Mouse (Mus musculus) right cerebral cortex, postnatal 14 days (tissue): Measurements from ENCODE around the gene Iqsec1.

ENCODE experiments used
- DNase-seq: peaks from one replicate; pipeline ENCODE4 v3.0.0; 2022

The Iqsec1 gene

DNA sequence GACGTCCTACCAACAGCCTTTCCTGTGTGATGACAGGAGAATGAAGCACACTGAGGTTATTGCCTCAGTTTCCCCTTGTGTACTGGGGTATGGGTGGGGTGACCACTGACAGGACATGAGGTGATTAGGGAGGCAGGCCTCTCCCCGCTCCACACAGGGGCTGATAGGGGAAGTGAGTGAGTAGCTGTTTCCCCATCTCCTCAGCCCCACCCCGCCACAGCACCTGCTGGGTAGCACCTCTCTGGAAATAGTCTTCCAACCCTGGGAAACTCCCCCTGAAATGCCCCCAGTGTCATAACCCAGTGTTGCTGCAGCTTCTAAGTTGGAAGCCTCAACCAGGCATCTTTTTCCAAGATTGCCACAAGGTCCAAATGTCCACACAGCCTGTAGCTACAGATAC, 236.9 kb downstream of the Iqsec1 start:
- DNase-seq, result no peak

- no peak for DNase-seq
Measured at GRCm38 (mm10) chr6:90750091-90750490, 238.4 kb downstream of the Iqsec1 start.

- DNase-seq, result no peak
Measured at GRCm38 (mm10) chr6:90749414-90749937, 239.0 kb downstream of the Iqsec1 start.

- no peak for DNase-seq
Measured at GRCm38 (mm10) chr6:90748976-90749375, 239.5 kb downstream of the Iqsec1 start.

DNA sequence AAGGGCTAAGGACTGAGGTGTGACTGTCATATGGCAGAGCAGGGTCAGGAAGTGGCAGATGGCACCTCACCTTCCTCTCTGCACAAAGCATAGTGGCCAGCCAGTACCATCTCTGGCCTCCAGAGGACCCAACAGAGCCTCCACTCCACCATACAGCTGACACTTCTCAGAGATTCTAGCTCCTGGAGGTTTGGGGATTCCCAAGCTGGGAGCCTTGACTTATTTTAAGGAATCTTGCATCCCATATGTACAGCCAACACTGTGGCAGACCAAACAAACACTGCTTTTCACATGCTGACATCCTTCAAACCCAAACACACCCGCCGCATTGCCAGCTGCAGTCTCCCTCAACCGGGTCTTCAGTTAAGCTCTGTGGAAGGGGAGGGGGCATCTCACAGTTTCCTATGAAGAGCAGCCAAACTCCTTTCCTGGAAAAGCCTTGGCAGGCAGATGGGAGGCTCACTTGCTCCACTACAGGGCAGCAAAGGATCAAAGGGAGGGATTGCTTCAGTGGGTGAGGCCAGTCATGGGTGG, 242.1 kb downstream of the Iqsec1 start:
- no peak for DNase-seq

DNA sequence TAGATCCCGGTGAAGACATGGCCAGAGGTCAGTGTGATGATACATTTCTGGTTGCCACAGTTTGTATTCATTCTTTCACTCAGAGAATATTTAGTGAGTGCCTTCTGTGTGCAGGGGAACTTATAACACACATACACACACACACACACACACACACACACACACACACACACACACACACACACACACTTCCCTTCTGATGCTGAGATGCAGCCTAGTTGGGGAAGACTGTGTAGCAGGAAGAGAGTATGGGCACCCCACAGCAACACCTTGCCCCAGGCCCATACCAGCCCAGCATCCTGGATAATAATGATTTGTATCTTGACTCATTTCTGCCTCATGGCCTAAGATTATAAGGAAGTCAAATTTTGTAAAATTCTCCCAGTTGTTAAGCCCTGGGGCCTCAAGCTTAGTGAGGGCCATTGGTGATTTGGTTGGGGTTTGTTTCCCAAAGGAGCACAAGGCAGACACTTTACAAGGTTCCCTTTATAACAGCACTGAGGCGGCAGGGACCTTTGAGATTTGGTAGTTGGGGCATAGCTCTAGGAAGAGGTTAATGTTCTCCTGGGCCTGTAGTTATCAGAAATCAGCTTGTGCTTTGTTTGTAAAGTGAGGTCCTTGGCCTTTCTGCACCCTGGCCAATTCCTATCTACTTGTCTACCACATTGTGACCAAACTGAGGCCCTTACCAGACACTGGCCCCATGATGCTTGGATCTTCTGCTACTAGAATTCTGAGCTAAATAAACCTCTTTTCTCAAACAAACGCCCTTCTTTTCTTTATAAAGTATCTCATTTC, 242.9 kb downstream of the Iqsec1 start:
- DNase-seq, result no peak

- DNase-seq, result no peak
Measured at GRCm38 (mm10) chr6:90742453-90742852, 246.0 kb downstream of the Iqsec1 start.

GRCm38 (mm10) chr6:90741717-90742116, 246.8 kb downstream of the Iqsec1 start:
- no peak for DNase-seq

- DNase-seq, result no peak
Measured at GRCm38 (mm10) chr6:90741056-90741420, 247.4 kb downstream of the Iqsec1 start.

DNA sequence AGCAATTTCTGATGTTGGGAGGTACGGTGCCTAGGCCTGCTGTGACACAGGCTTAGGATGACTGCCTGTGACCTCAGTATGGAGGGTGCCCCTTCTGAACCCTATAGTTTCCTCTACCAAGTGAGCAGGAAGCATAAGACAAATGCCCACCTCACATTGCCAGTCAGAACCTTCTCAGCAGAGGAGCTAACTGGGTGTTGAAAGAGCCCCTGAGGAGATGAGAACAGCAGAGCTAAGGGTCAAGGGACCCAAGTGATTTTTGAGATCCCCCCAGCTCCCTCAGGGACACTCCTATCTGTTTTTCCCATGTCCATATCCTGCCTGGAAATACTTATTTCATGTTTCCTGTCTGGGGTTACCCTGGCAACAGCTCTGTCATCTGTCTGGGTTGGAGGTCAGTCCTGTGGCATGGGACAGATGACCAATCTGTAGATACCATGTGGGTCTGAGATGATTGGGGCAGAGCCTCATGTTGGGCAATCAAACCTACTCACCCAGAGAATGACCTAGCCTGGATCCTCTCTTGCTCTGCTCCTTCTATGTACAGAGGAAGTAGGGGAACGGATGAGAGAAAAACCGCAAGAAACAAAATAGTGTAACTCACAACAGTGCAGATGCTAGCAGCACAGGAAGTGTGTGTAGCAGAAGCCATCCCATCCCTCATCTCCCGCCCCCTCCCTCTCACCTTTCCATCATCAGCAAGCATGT, 248.0 kb downstream of the Iqsec1 start:
- DNase-seq, result no peak

GRCm38 (mm10) chr6:90737376-90737775, 251.1 kb downstream of the Iqsec1 start:
- DNase-seq, result peak; percentile 91

DNA sequence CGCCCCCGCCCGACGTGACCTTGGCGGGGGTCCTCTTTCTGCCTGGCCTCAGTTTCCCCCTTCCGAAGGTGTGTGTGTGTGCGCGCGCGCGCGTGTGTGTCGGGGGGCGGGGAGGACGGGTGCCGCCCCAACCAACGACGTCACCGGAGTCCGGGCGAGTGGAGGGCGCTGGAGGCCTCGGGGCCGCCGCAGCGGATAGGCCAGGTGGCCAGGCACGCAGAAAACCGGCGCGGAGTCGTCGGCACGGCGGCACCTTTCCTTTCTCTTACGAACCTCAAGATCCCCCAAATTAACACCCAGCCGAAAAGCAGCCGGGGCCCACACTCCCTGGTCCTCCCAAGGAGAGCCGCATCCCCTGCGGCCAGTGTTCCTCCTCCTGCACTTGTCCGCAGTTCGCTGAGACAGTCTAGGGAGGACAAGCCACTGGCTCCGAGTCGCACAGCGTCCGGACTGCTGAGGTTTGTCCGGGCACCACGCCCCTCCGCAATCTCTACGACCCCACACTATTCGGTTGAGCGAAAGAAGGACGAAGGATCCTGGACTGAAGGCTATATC, 251.7 kb downstream of the Iqsec1 start:
- peak; percentile 49 for DNase-seq

GRCm38 (mm10) chr6:90736074-90736672, 252.3 kb downstream of the Iqsec1 start:
- DNase-seq, result peak; percentile 42

DNA sequence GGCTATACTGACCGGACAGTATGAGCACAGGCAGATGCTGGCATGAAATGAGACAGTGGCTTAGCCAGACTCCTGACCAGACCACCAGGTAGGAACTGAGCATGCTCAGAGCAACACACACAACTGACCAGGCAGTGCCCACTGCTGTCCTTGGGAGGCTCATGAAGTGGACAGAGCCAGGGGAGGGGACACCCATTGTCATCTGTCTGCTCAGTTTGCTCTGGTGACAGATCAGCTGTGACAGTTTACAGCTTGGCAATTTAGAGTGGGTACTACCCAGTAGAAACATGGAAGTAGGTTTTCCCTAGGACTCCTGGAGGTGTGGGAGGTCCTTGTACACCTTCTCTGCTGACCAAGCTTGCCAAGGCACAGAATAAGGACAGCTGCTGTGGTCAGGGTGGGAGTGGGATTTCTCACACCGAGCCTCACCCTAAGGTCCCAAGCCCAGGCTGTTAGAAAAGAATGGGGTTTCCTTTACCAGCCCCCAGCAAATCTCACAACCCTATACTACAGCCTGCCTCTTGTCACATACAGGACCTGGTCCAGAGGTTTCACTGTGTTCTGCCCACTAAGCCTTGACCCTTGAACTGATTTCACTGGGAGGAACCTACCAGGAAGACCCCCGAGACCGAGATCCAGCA, 253.0 kb downstream of the Iqsec1 start:
- no peak for DNase-seq

DNA sequence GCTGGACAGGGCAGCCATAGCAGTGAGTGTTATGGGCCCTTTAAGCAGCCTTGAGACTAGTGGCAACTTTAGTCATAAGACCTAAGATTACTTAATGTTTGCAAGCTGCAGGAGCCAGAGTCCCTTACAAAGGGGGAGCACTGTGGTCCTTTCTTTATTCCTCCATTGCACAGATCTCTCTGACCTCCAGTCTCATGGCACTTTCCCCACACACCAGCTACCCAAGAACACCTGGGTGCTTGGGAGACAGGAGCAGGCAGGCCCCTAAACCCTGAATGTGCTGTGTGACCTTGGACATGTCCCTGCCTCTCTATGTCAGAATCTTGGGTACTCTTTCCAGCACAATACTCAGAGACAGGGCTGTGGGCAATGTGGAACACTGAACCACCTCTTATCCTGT, 253.7 kb downstream of the Iqsec1 start:
- DNase-seq, result no peak

DNA sequence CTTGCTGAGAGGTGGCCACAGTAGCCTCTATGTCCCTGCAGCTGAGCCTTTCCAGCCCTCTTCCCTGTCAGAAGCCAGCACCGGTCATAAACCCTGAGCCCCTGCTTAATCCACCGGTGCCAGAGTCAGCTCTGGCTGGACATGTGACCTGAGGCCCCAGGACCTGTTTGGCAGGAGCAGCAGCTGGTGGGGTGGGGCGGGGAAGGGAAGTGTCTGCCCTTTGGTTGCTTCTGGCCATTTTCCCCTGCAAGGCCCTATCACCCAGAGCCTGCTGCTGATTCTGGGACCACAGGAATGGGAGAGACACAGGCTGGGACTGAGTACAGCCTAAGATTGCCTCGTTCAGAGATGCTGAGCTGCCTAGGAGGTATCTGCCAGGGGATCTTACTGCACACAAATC, 257.2 kb downstream of the Iqsec1 start:
- DNase-seq, result no peak

DNA sequence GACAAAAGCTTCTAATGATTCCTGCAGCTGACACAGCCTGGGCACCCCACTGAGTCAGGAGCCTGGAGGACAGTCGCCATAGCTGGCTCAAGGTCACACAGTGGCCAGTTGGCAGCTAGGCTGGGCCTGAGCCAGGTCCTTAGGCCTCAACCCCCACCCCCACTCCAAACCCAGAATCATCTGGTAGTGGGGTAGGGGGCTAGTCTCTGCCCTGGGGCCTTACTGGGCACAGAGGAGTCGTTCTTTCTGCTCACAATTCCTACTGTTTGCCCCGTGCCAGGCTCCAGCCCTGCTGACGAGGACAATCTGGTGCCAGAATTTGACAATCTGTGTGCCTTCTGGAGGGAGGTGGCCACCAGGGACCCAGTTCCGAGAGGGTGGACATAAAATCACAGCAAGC, 258.7 kb downstream of the Iqsec1 start:
- DNase-seq, result no peak

DNA sequence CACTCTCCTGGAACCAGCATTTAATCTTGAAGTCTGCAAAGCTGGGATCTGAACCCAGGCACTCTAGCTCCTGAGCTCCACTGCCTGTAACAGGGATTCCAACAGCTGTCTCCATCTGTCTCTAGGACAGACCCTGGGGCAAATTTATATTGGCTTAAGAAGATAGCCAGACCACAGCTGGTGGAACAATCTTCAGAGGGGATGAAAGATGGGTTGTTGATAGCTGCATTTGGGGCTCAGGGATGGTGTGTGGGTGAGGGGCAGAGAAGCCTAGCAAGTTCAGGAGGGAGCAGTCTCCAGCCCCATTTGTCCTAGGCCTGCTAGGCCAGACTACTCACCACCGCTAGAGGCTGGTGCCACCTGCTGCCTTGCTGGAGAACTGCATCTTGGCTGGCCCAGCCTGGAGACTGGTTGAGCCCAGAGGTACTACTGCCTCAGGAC, 260.0 kb downstream of the Iqsec1 start:
- DNase-seq, result peak; percentile 76

DNA sequence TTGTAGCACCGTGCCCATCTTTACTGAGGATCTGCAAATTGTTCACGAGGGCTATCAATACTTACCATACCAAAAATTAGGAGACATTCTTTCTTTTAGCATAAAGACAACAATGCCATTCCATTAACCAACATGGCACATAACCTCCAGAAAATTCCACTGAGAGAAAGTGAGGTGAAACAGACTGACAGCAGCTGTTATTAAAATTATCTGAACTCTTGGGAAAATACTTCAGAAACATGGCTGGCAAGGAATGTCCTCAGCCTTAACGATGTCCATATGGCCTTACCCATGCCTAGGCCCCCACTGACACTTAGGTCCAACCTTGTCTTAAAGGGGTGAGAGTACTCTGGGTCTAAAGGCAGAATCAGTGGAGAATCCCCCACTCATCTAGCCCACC, 260.7 kb downstream of the Iqsec1 start:
- DNase-seq, result no peak

DNA sequence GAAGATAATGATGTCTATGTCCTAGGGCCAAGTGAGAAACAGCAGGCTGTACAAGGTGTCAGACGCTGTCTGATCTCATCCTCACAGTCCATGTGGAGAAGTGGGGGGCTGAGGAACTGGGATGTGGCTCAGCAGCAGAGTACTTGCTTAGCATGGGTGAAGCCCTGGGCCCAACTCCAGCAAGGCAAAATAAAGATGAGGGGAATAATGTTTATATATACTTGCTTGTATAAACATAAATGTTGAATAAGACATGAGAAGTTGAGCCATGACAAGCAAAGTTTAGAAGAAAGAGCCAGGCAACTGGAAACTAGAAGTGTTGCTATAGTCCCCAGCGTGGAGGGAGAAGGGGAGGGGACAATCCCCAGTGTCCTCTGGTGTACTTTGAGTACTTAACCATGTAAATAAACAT, 261.8 kb downstream of the Iqsec1 start:
- no peak for DNase-seq

GRCm38 (mm10) chr6:90725526-90725925, 263.0 kb downstream of the Iqsec1 start:
- DNase-seq, result no peak

- DNase-seq, result no peak
Measured at GRCm38 (mm10) chr6:90722993-90723392, 265.5 kb downstream of the Iqsec1 start.
